Mouse (Mus musculus) liver, embryonic 18 days (tissue): Measurements from ENCODE around the gene Evi2. TPM values are rescaled to one million over a fixed set of nuclear protein-coding genes. Genes with fewer than 3 reads are reported as not detected.

Experiments
- polyA plus RNA-seq: library from polyadenylated mRNA; depleted of rRNA; stranded (reverse); fragments of >200 nt; gene quantifications from 2 replicates; pipeline ENCODE4 v1.2.3, GENCODE M21; 2012; rRNA removed

Gene Evi2
- 0.77 and 0.84 TPM in 2 replicates for polyA plus RNA-seq

GRCm38 (mm10) chr11:79530333-79530761, at the start of gene Evi2, which contains the start of gene Evi2a:
Evi2 (minus strand) TSS chr11:79530589.
Evi2a (minus strand) TSS chr11:79530609.

GRCm38 (mm10) chr11:79523560-79524309, 6.7 kb downstream of the Evi2 start, which contains the start of gene Evi2b:
Evi2b (minus strand) TSS chr11:79523762.

DNA sequence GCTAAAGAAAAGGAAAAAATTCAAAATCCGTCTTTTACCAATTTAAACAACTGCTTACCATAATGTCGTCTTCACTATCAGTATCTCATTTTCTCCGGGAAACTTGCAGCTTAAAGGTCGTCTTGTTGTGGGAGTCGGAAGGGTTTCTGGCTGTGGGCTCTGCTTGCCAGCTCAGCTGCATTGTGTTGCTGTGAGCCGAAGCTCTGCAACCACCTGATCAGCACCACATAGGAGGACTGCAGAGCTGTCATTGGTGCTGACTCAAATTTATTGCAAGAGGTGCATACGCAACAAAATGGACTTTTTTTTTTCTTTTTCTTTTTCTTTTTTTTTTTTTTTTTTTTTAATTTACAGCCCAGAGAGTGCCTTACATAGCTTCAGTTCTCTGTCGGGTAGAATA, 26.5 kb downstream of the Evi2 start, which contains the start of gene Omg:
Gene Omg, minus strand, starts transcription at position 240 of the 400 bp plus-strand sequence.

Other genes with a start within 250 kb of the Evi2 start
- not detected in 2 replicates for gene Gm9964, start 233.7 kb downstream of the Evi2 start, polyA plus RNA-seq
- gene Nf1, start 190.9 kb downstream of the Evi2 start, polyA plus RNA-seq, result 2.7 and 3.1 TPM in 2 replicates
- gene Omg, start 26.5 kb downstream of the Evi2 start, polyA plus RNA-seq, result 0.04 and 0.09 TPM in 2 replicates
- gene Evi2b, start 6.8 kb downstream of the Evi2 start, polyA plus RNA-seq, result 15.3 and 19.9 TPM in 2 replicates
- 6.8 and 7.7 TPM in 2 replicates for gene Evi2a, start within 50 bp of the Evi2 start, polyA plus RNA-seq
- gene Rab11fip4, start 60.6 kb upstream of the Evi2 start, polyA plus RNA-seq, result 1.2 and 1.5 TPM in 2 replicates